Mouse (Mus musculus): Measurements from ENCODE around the gene Dedd2. TPM values are rescaled to one million over a fixed set of nuclear protein-coding genes. Genes with fewer than 3 reads are reported as not detected.
A peak's percentile ranks its signal among the peaks of the same experiment; 100 is the strongest.

Gene Dedd2
- polyA plus RNA-seq, 1 experiment from 2014 or later: 5.2 TPM

DNA sequence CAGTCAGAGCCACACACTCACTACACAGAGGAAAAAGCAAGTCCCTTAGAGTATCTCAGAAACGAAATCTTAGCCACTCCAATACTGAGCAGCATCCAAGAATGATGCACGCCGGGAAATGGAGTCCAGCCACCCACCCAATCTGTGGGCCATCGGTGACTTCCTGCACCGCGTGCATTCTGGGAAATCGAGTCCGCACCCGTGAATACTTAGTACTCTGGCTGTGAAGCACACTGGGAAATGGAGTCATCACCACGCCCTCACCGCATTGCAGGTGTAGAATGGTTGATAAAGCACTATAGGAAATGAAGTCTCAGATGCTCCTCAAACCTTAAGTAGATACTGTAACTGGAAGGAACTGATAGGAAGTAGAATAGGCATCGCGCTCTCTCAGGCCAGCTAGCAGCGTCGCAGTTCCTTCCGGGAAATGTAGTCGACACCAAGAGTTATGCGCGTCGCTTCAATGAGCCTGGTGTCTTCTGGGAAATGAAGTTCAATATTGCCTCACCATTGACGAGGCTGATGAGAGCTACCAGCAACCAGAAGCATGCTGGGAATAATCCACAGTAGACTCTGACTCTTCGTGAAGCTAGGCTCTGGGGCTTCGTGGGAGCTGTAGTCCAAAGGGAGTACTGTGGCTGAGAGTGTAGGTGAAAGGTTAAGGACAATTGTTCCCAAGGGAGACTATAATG is 17.7 kb upstream of the Dedd2 start:
- Histone ChIP-seq H3K27ac (ENCODE audit: low read depth) (peak overlapping the region; percentile 69), H3K4me3 (ENCODE audit: low read depth, low read length) (peak overlapping the region; percentile 97), H3K4me2 (peak overlapping the region; percentile 84), H3K4me1 (ENCODE audit: insufficient read depth) (no peaks in the 10 kb centered on the region), H3K36me3 (ENCODE audit: insufficient read depth) (peaks cover 39% of the 10 kb centered on the region), H3K27me3 (ENCODE audit: insufficient read depth, low read length) (no peaks in the 10 kb centered on the region), H3K9me3 (ENCODE audit: low read depth, low read length) (no peaks in the 10 kb centered on the region), H3K9ac (peak overlapping the region; percentile 98; the same call in 1 of the 2 replicates)
- WGBS: under 1% methylated on average over 23 of the region's 23 CpGs
- DNase-seq: peak; percentile 97
- no peak for TF ChIP-seq CTCF (IDR thresholded peaks at IDR 0.05; ENCODE audit: low read depth)
- ATAC-seq (ENCODE audit: insufficient read depth): peak; percentile 90

DNA sequence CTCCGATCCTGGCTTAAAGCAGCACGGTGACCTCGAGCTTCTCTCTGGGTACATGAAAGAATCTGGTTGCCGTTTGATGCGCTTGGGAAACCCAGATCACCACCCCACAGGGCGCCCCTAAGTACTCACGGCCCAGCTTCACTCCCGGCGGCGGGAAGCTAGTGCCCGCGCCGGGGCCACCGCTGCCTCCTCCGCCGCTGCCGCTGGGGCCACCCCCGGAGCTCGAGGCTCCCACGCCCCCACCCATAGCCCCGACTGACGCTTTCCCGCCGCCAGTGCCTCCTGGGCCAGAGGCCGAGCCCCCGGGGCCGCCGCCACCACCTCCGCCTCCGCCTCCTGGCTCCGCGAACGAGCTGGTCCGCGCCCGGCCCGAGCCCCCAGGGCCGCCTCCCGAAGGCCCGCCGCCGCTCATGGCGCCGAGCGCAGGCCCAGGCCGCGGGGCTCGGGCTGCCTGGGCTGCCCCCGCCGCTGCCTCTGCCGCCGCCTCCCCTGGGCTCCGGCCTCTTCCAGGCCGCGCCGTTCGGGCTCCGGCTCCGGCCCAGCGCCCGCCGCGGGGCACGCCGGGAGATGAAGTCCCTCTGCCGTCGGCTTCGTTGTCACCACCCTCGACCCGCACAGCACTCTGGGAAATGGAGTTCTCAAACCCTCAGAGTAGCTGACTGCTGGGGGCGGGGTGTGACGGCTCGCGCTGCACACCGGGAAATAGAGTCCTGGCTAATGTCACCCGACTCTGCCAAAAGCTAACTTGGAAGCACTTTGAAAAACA is 17.0 kb upstream of the Dedd2 start, which contains the start of gene Gsk3a:
TSS of gene Gsk3a (minus strand) at position 603 of the 766 bp plus-strand sequence.
- under 1% methylated on average over 76 of the region's 76 CpGs for WGBS
- Histone ChIP-seq H3K9ac (peak within 1 kb of the TSS; percentile 98), H3K9me3 (ENCODE audit: low read depth, low read length) (no peaks in the 10 kb centered on the region), H3K27me3 (ENCODE audit: insufficient read depth, low read length) (no peaks in the 10 kb centered on the region), H3K36me3 (ENCODE audit: insufficient read depth) (peaks cover 39% of the 10 kb centered on the region), H3K27ac (ENCODE audit: low read depth) (peak within 1 kb of the TSS; percentile 69), H3K4me2 (peak within 1 kb of the TSS; percentile 84), H3K4me1 (ENCODE audit: insufficient read depth) (no peaks in the 10 kb centered on the region), H3K4me3 (ENCODE audit: low read depth, low read length) (peak within 1 kb of the TSS; percentile 97)
- ATAC-seq (ENCODE audit: insufficient read depth) (peak; percentile 85), DNase-seq (peak; percentile 99)
- TF ChIP-seq CTCF (IDR thresholded peaks at IDR 0.05; ENCODE audit: low read depth): no peak

DNA sequence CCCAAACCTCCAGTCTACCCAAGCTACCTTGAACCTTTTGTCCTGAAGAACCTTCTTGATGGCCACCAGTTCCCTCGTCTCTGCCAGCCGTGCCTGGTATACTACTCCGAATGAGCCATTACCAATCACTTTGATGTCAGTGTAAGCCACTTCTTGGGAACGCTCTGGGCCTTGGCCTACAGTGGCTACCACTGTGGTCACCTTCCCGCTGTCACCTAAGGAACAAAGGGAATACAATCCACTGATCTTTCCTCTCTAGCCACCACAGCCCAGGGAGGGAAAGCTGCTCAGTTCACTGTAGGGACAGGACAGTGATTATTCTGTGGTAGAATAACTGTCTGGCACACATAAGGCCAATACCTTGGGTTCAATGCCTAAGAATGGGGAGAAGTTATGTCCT is 15.1 kb upstream of the Dedd2 start:
- 86% methylated on average over 5 of the region's 5 CpGs for WGBS
- no peak for DNase-seq
- TF ChIP-seq CTCF (IDR thresholded peaks at IDR 0.05; ENCODE audit: low read depth): no peak
- Histone ChIP-seq H3K4me3 (ENCODE audit: low read depth, low read length) (no peak overlapping the region), H3K4me2 (no peak overlapping the region), H3K4me1 (ENCODE audit: insufficient read depth) (no peaks in the 10 kb centered on the region), H3K27me3 (ENCODE audit: insufficient read depth, low read length) (no peaks in the 10 kb centered on the region), H3K27ac (ENCODE audit: low read depth) (no peak overlapping the region), H3K36me3 (ENCODE audit: insufficient read depth) (peaks cover 51% of the 10 kb centered on the region), H3K9ac (peak overlapping the region; percentile 98), H3K9me3 (ENCODE audit: low read depth, low read length) (no peaks in the 10 kb centered on the region)
- ATAC-seq (ENCODE audit: insufficient read depth): no peak

DNA sequence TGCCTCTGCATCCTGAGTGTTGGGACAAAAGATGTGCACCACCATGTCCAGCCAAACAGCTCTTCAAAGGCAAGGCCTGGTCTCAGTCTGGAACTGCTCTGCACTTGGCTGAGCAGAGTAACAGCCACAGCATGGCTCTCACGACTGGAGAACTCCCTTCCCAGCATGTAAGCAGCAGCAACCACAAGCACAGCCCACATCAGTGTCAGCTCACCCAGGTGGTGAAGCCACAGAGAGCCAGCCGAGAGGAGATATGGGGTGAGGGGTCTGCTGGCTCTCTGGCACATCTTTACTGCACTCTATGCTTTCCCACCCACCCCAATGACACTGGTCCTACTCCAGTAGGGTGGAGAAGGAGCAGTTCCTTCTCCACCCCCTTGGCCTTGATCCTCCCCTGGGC is 12.6 kb upstream of the Dedd2 start:
- Histone ChIP-seq H3K4me3 (ENCODE audit: low read depth, low read length) (no peak overlapping the region), H3K27ac (ENCODE audit: low read depth) (no peak overlapping the region), H3K4me2 (no peak overlapping the region), H3K9ac (no peak overlapping the region), H3K4me1 (ENCODE audit: insufficient read depth) (no peaks in the 10 kb centered on the region), H3K9me3 (ENCODE audit: low read depth, low read length) (no peaks in the 10 kb centered on the region), H3K36me3 (ENCODE audit: insufficient read depth) (peaks cover 75% of the 10 kb centered on the region), H3K27me3 (ENCODE audit: insufficient read depth, low read length) (no peaks in the 10 kb centered on the region)
- DNase-seq (no peak), ATAC-seq (ENCODE audit: insufficient read depth) (no peak)
- no peak for TF ChIP-seq CTCF (IDR thresholded peaks at IDR 0.05; ENCODE audit: low read depth)
- 77% methylated on average over 2 of the region's 2 CpGs for WGBS

DNA sequence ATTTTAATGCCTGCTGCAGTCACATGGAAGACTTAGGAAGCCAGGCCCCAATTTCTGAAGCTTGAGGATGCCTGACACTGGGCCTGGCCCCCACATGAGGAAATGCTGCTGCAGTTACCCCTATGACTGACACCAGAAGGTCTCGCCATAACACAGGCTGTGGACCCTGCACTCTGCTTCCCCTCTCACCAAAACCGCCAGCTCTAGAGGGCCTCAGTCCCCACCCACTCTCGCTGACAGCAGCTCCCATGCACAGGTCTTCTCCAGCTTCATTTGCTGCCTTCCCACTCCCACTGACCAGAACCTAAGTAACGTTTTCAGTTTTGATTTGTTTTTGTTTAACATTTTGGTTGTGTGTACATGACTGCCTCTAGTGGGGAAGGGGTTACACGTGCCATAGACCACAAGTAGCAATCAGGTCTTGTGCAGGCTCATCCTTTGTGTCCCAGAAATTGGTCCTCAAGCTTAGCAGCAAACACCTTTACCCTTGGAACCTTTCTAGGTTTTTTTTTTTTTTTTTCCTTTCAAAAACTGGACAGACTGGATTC is 11.8 kb upstream of the Dedd2 start:
- TF ChIP-seq CTCF (IDR thresholded peaks at IDR 0.05; ENCODE audit: low read depth): peak; percentile 31; the same call in 1 of the 2 replicates
- WGBS: 52% methylated on average over 5 of the region's 5 CpGs

DNA sequence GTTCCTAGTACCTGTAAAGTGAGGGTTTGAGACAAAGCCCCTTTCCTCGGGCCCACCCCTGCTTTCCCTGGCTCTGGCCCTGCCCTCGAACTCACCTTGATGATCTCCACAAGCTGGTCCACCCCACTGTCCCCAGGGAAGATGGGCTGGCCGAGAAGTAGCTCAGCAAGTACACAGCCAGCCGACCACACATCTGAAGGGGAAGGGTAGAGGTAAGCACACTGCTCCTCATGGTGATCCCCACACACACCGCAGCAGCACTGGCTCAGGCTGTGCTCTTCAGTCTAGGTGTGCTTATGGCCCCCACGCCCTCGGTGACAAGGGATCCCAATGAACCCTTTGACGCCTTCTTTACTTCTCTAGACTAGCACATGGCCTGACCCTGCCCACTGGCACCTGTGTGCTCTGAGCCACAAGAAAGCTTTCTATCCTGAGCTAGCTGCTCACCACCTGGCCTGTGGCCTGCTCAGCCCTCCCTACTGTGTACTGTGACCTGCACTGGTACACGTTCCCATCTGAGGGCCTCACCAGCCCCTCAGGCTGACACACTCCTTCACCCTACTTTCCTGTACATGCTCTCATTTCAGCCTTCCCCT is 10.4 kb upstream of the Dedd2 start:
- TF ChIP-seq CTCF (IDR thresholded peaks at IDR 0.05; ENCODE audit: low read depth): no peak
- ATAC-seq (ENCODE audit: insufficient read depth) (no peak), DNase-seq (no peak)
- WGBS: 77% methylated on average over 9 of the region's 9 CpGs
- Histone ChIP-seq H3K27me3 (ENCODE audit: insufficient read depth, low read length) (no peaks in the 10 kb centered on the region), H3K4me2 (no peak overlapping the region), H3K36me3 (ENCODE audit: insufficient read depth) (peaks cover 98% of the 10 kb centered on the region), H3K9ac (no peak overlapping the region), H3K4me1 (ENCODE audit: insufficient read depth) (no peaks in the 10 kb centered on the region), H3K27ac (ENCODE audit: low read depth) (no peak overlapping the region), H3K9me3 (ENCODE audit: low read depth, low read length) (no peaks in the 10 kb centered on the region), H3K4me3 (ENCODE audit: low read depth, low read length) (no peak overlapping the region)

More for the DNA sequence above, 11.8 kb upstream of the Dedd2 start:
- no peaks in the 10 kb centered on the region for H3K27me3 ChIP-seq (ENCODE audit: insufficient read depth, low read length)
- peaks cover 84% of the 10 kb centered on the region for H3K36me3 ChIP-seq (ENCODE audit: insufficient read depth)
- H3K27ac ChIP-seq (ENCODE audit: low read depth): no peak overlapping the region
- peak; percentile 11 for DNase-seq
- no peaks in the 10 kb centered on the region for H3K9me3 ChIP-seq (ENCODE audit: low read depth, low read length)
- no peak overlapping the region for H3K4me2 ChIP-seq
- H3K9ac ChIP-seq: no peak overlapping the region
- no peak for ATAC-seq (ENCODE audit: insufficient read depth)
- H3K4me1 ChIP-seq (ENCODE audit: insufficient read depth): no peaks in the 10 kb centered on the region
- no peak overlapping the region for H3K4me3 ChIP-seq (ENCODE audit: low read depth, low read length)
